Mouse (Mus musculus) lung, embryonic 16.5 days (tissue): ENCODE measurements at regions not wholly inside any gene's neighbourhood (a gene's known extent, or its start where the extent isn't known, plus 50 kb on each side); places are given as distances from the start of the nearest gene placed in this dataset.

ENCODE experiments used
- ATAC-seq: fragments of 200-750 bp; cut with Nextera tagmentation; 2 replicates; pipeline ENCODE4 v1.8.0; 2017; ENCODE audit warnings: low read depth, mild to moderate bottlenecking, moderate library complexity
- H3K27ac ChIP-seq: fragments of 300-500 bp; sonication (generic); 2 replicates; pipeline ENCODE4 v1.5.1; 2014; ENCODE audit warnings: mild to moderate bottlenecking, control low read depth, low read length
- H3K27me3 ChIP-seq: fragments of 300-500 bp; sonication (generic); 2 replicates; pipeline ENCODE4 v1.6.1; 2014; ENCODE audit warnings: low read depth, low read length, mixed read lengths; ENCODE audit not compliant: control insufficient read depth, insufficient read depth
- H3K36me3 ChIP-seq: fragments of 300-500 bp; sonication (generic); 2 replicates; pipeline ENCODE4 v1.6.1; 2014; ENCODE audit warnings: low read length; ENCODE audit not compliant: control insufficient read depth, insufficient read depth
- H3K4me1 ChIP-seq: fragments of 300-500 bp; sonication (generic); replicated peaks from 2 replicates; pipeline ENCODE4 v1.6.1; 2014; ENCODE audit warnings: low read length, mixed read lengths; ENCODE audit not compliant: control insufficient read depth, insufficient read depth
- H3K4me2 ChIP-seq: fragments of 300-500 bp; sonication (generic); 2 replicates; pipeline ENCODE4 v1.6.1; 2014; ENCODE audit warnings: low read depth, low read length, control low read depth
- H3K4me3 ChIP-seq: fragments of 300-500 bp; sonication (generic); 2 replicates; pipeline ENCODE4 v1.5.1; 2014; ENCODE audit warnings: mild to moderate bottlenecking, low read length, control low read depth
- H3K9ac ChIP-seq: fragments of 300-500 bp; sonication (generic); 2 replicates; pipeline ENCODE4 v1.6.1; 2014; ENCODE audit warnings: low read length, control low read depth
- H3K9me3 ChIP-seq: fragments of 300-500 bp; sonication (generic); 2 replicates; pipeline ENCODE4 v1.6.1; 2016; ENCODE audit warnings: low read length; ENCODE audit not compliant: control insufficient read depth
- WGBS: fragments of 180-500 bp; shearing (Covaris S2); extraction: QIAGEN DNeasy Blood & Tissue Kit; methylation state at CpG from one replicate; pipeline ENCODE4 v1.1.7; 2014; 5-methylcytosine and 5-hydroxymethylcytosine counted together

- H3K4me2 ChIP-seq: no peak overlapping the region
- 65% methylated on average over 6 of the region's 6 CpGs for WGBS
These were observed 194.7 kb upstream of the Esrrg start for GRCm38 (mm10) chr1:187413881-187414280.

GRCm38 (mm10) chr1:187418186-187419140 is 190.1 kb upstream of the Esrrg start:
- no peaks in the 10 kb centered on the region for H3K9me3 ChIP-seq
- H3K4me3 ChIP-seq: no peak overlapping the region
- H3K9ac ChIP-seq: no peak overlapping the region
- no peaks in the 10 kb centered on the region for H3K27me3 ChIP-seq
- no peak for ATAC-seq
- no peaks in the 10 kb centered on the region for H3K4me1 ChIP-seq
- 83% methylated on average over 20 of the region's 20 CpGs for WGBS
- H3K36me3 ChIP-seq: no peaks in the 10 kb centered on the region
- H3K27ac ChIP-seq: no peak overlapping the region
- H3K4me2 ChIP-seq: no peak overlapping the region

More at GRCm38 (mm10) chr1:187413881-187414280, 194.7 kb upstream of the Esrrg start:
- H3K27me3 ChIP-seq: no peaks in the 10 kb centered on the region
- H3K9ac ChIP-seq: no peak overlapping the region
- H3K27ac ChIP-seq: no peak overlapping the region
- no peaks in the 10 kb centered on the region for H3K9me3 ChIP-seq
- no peak for ATAC-seq
- no peaks in the 10 kb centered on the region for H3K36me3 ChIP-seq
- no peaks in the 10 kb centered on the region for H3K4me1 ChIP-seq
- no peak overlapping the region for H3K4me3 ChIP-seq

- WGBS: 49% methylated on average over 9 of the region's 9 CpGs
- Histone ChIP-seq H3K9me3 (no peaks in the 10 kb centered on the region), H3K4me1 (no peaks in the 10 kb centered on the region), H3K4me2 (no peak overlapping the region), H3K36me3 (no peaks in the 10 kb centered on the region), H3K9ac (no peak overlapping the region), H3K4me3 (no peak overlapping the region), H3K27me3 (no peaks in the 10 kb centered on the region), H3K27ac (no peak overlapping the region)
- no peak for ATAC-seq
These were observed 179.9 kb upstream of the Esrrg start for GRCm38 (mm10) chr1:187428536-187429215.

- H3K36me3 ChIP-seq: no peaks in the 10 kb centered on the region
- H3K27me3 ChIP-seq: no peaks in the 10 kb centered on the region
- H3K4me3 ChIP-seq: no peak overlapping the region
- H3K4me2 ChIP-seq: peak overlapping the region; percentile 0; the same call in 1 of the 2 replicates
- WGBS: 48% methylated on average over 24 of the region's 24 CpGs
- H3K9ac ChIP-seq: no peak overlapping the region
- no peaks in the 10 kb centered on the region for H3K9me3 ChIP-seq
- H3K4me1 ChIP-seq: no peaks in the 10 kb centered on the region
- no peak overlapping the region for H3K27ac ChIP-seq
- peak; percentile 51; the same call in 1 of the 2 replicates for ATAC-seq
These were observed 174.6 kb upstream of the Esrrg start for GRCm38 (mm10) chr1:187433716-187434634.

GRCm38 (mm10) chr1:187439170-187439914 is 169.2 kb upstream of the Esrrg start:
- no peak overlapping the region for H3K27ac ChIP-seq
- no peak overlapping the region for H3K4me2 ChIP-seq
- no peak overlapping the region for H3K9ac ChIP-seq
- 84% methylated on average over 20 of the region's 20 CpGs for WGBS
- H3K9me3 ChIP-seq: no peaks in the 10 kb centered on the region
- H3K4me1 ChIP-seq: no peaks in the 10 kb centered on the region
- no peak for ATAC-seq
- no peaks in the 10 kb centered on the region for H3K36me3 ChIP-seq
- H3K27me3 ChIP-seq: no peaks in the 10 kb centered on the region
- no peak overlapping the region for H3K4me3 ChIP-seq

GRCm38 (mm10) chr1:187441668-187442193 is 166.9 kb upstream of the Esrrg start:
- Histone ChIP-seq H3K9me3 (no peaks in the 10 kb centered on the region), H3K27ac (no peak overlapping the region), H3K27me3 (no peaks in the 10 kb centered on the region), H3K4me3 (no peak overlapping the region), H3K4me2 (no peak overlapping the region), H3K9ac (no peak overlapping the region), H3K4me1 (no peaks in the 10 kb centered on the region), H3K36me3 (no peaks in the 10 kb centered on the region)
- no peak for ATAC-seq
- 55% methylated on average over 3 of the region's 3 CpGs for WGBS

- Histone ChIP-seq H3K27me3 (no peaks in the 10 kb centered on the region), H3K4me2 (no peak overlapping the region), H3K4me1 (no peaks in the 10 kb centered on the region), H3K9ac (no peak overlapping the region), H3K36me3 (no peaks in the 10 kb centered on the region), H3K4me3 (no peak overlapping the region), H3K9me3 (no peaks in the 10 kb centered on the region), H3K27ac (no peak overlapping the region)
- no peak for ATAC-seq
- WGBS: 72% methylated on average over 6 of the region's 6 CpGs
These were observed 162.1 kb upstream of the Esrrg start for GRCm38 (mm10) chr1:187446511-187446910.

GRCm38 (mm10) chr1:187448173-187448572 is 160.4 kb upstream of the Esrrg start:
- no peaks in the 10 kb centered on the region for H3K4me1 ChIP-seq
- no peaks in the 10 kb centered on the region for H3K36me3 ChIP-seq
- no peak overlapping the region for H3K9ac ChIP-seq
- WGBS: 4% methylated on average over 6 of the region's 6 CpGs
- peak; percentile 83 for ATAC-seq
- H3K27me3 ChIP-seq: no peaks in the 10 kb centered on the region
- H3K4me3 ChIP-seq: no peak overlapping the region
- H3K4me2 ChIP-seq: peak overlapping the region; percentile 4
- no peak overlapping the region for H3K27ac ChIP-seq
- no peaks in the 10 kb centered on the region for H3K9me3 ChIP-seq
